12 mouse cellular contexts compared by ENCODE assay signal in the genomic region with DNA sequence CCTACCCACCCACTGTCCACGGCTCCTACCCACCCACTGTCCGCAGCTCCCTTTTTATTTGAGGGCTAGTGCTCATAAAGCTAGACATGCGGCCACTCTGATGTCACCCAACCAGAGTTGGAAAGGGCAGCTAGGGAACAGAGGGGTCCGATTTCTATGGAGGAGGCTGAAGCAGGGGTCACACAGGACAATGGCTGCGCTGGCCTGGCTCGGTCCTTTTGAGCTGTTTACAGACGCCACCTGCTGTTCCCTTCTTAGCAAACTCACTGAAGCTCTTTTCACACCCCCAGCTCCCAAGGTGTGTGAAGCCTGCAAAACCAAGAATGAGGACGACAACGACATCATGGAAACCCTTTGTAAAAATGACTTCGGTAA. TPM values are rescaled to one million over a fixed set of nuclear protein-coding genes. Genes with fewer than 3 reads are reported as not detected.
DNase-seq lines count a peak whose midpoint lies in the region; ATAC-seq lines count a peak whose summit lies in the region.
"Had no signal": no experiment of that assay in that cellular context is flagged by ENCODE, and none has a peak within 500 bp of the region (broad histone marks: within the 10 kb centered on the region; RNA-seq: fewer than 3 reads in every experiment).

No protein-coding gene starts in this region.

- no peaks in the 10 kb centered on the region for H3K9me3 ChIP-seq in kidney, embryonic 15.5 days (replicated peaks)
- no peaks in the 10 kb centered on the region for H3K9me3 ChIP-seq in embryonic facial prominence, embryonic 13.5 days
- H3K9me3 ChIP-seq in intestine, embryonic 14.5 days (ENCODE audit: control insufficient read depth, low read length) = no peaks in the 10 kb centered on the region
- H3K9me3 ChIP-seq in neural tube, embryonic 12.5 days = no peaks in the 10 kb centered on the region
- H3K9me3 ChIP-seq: lung, embryonic 15.5 days had no signal

- H3K4me3 ChIP-seq in kidney, embryonic 15.5 days (replicated peaks) = peak overlapping the region; percentile 59
- H3K4me3 ChIP-seq in embryonic facial prominence, embryonic 13.5 days = peak overlapping the region; percentile 67
- peak overlapping the region; percentile 21; the same call in 1 of the 2 replicates for H3K4me3 ChIP-seq in intestine, embryonic 14.5 days (ENCODE audit: low read depth, low read length)
- H3K4me3 ChIP-seq in neural tube, embryonic 12.5 days = peak overlapping the region; percentile 17; the same call in 1 of the 2 replicates
- H3K4me3 ChIP-seq: lung, embryonic 15.5 days had no signal

- H3K27ac ChIP-seq in kidney, embryonic 15.5 days = no peak overlapping the region
- H3K27ac ChIP-seq in embryonic facial prominence, embryonic 13.5 days = no peak overlapping the region
- H3K27ac ChIP-seq in intestine, embryonic 14.5 days (ENCODE audit: low read depth) = no peak overlapping the region
- H3K27ac ChIP-seq in neural tube, embryonic 12.5 days = no peak overlapping the region
- H3K27ac ChIP-seq: lung, embryonic 15.5 days had no signal

- 16% methylated on average over 10 of the region's 10 CpGs for WGBS in kidney, embryonic 15.5 days
- WGBS in embryonic facial prominence, embryonic 13.5 days = 33% methylated on average over 10 of the region's 10 CpGs
- 38% methylated on average over 10 of the region's 10 CpGs for WGBS in intestine, embryonic 14.5 days
- WGBS in neural tube, embryonic 12.5 days = 7% methylated on average over 10 of the region's 10 CpGs

- peaks cover 34% of the 10 kb centered on the region for H3K36me3 ChIP-seq in kidney, embryonic 15.5 days
- H3K36me3 ChIP-seq in embryonic facial prominence, embryonic 13.5 days = peaks cover 44% of the 10 kb centered on the region
- peaks cover 15% of the 10 kb centered on the region; the same call in 1 of the 2 replicates for H3K36me3 ChIP-seq in intestine, embryonic 14.5 days (ENCODE audit: control insufficient read depth, insufficient read depth, low read length)
- peaks cover 23% of the 10 kb centered on the region for H3K36me3 ChIP-seq in neural tube, embryonic 12.5 days
- H3K36me3 ChIP-seq: G1E; lung, embryonic 15.5 days had no signal

- peak overlapping the region; percentile 97 for H3K4me2 ChIP-seq in kidney, embryonic 15.5 days
- H3K4me2 ChIP-seq in embryonic facial prominence, embryonic 13.5 days = peak overlapping the region; percentile 81
- H3K4me2 ChIP-seq in intestine, embryonic 14.5 days (ENCODE audit: low read length) = peak overlapping the region; percentile 93
- H3K4me2 ChIP-seq in neural tube, embryonic 12.5 days (replicated peaks) = peak overlapping the region; percentile 85

- H3K27me3 ChIP-seq in kidney, embryonic 15.5 days = peaks cover 16% of the 10 kb centered on the region; the same call in 1 of the 2 replicates
- H3K27me3 ChIP-seq in embryonic facial prominence, embryonic 13.5 days = no peaks in the 10 kb centered on the region
- H3K27me3 ChIP-seq in intestine, embryonic 14.5 days (replicated peaks; ENCODE audit: control insufficient read depth, insufficient read depth, low read length) = peaks cover 17% of the 10 kb centered on the region
- 0 out of 2 replicates have a peak, but pooled peaks cover 2% of the 10 kb centered on the region for H3K27me3 ChIP-seq in neural tube, embryonic 12.5 days (replicated peaks)

- peak overlapping the region; percentile 33 for H3K9ac ChIP-seq in kidney, embryonic 15.5 days
- peak overlapping the region; percentile 58 for H3K9ac ChIP-seq in embryonic facial prominence, embryonic 13.5 days
- 0 out of 2 replicates have a peak overlapping the region, but pooled peaks have one; percentile 7 for H3K9ac ChIP-seq in intestine, embryonic 14.5 days (ENCODE audit: low read length)
- peak overlapping the region; percentile 4; the same call in 1 of the 2 replicates for H3K9ac ChIP-seq in neural tube, embryonic 12.5 days
- H3K9ac ChIP-seq: lung, embryonic 15.5 days had no signal

- no peak; the same call in 1 of the 2 replicates for ATAC-seq in kidney, embryonic 15.5 days (replicated peaks; ENCODE audit: low FRiP score)
- ATAC-seq in embryonic facial prominence, embryonic 13.5 days (ENCODE audit: insufficient number of reproducible peaks, insufficient read depth, low FRiP score, low TSS enrichment, low read depth) = no peak
- ATAC-seq in intestine, embryonic 14.5 days (replicated peaks; ENCODE audit: low FRiP score, low TSS enrichment, low read depth) = no peak
- no peak for ATAC-seq in neural tube, embryonic 12.5 days (ENCODE audit: low FRiP score, low read depth)

- H3K4me1 ChIP-seq in kidney, embryonic 15.5 days = peaks cover 40% of the 10 kb centered on the region
- peaks cover 69% of the 10 kb centered on the region for H3K4me1 ChIP-seq in embryonic facial prominence, embryonic 13.5 days
- peaks cover 17% of the 10 kb centered on the region; the same call in 1 of the 2 replicates for H3K4me1 ChIP-seq in intestine, embryonic 14.5 days (replicated peaks; ENCODE audit: control insufficient read depth, insufficient read depth, low read length)
- peaks cover 32% of the 10 kb centered on the region for H3K4me1 ChIP-seq in neural tube, embryonic 12.5 days

- DNase-seq in kidney, adult 18-20 months = no peak
- DNase-seq in intestine, embryonic 14.5 days (ENCODE audit: low spot score) = no peak
- no peak for DNase-seq in cerebellum, postnatal 25 days
- DNase-seq in left cerebral cortex, adult 18-20 months (ENCODE audit: low spot score in 2 of 2) = no peak
- DNase-seq in gastrocnemius, adult 8-10 months (ENCODE audit: low spot score in 2 of 2) = no peak
- DNase-seq: right cerebral cortex, postnatal 14 days had no signal

RNA-seq across cellular contexts. Expression of a gene that starts 2.9 kb away (rescaled TPM):
- polyA plus RNA-seq in kidney, embryonic 15.5 days (2015; fragmentation: Nextera tagmentation; extraction: Ambion mirVana) = 175 and 225 TPM in 2 replicates
- 326 and 399 TPM in 2 replicates for polyA plus RNA-seq in embryonic facial prominence, embryonic 13.5 days (2015; fragmentation: Nextera tagmentation; extraction: Ambion mirVana)
- polyA plus RNA-seq in intestine, embryonic 14.5 days (2014; fragmentation: Nextera tagmentation; extraction: Ambion mirVana) = 102 and 108 TPM in 2 replicates
- polyA plus RNA-seq in neural tube, embryonic 12.5 days (2016; fragmentation: Nextera tagmentation; extraction: Ambion mirVana) = 116 and 133 TPM in 2 replicates
- 1 to 10 TPM; 1.5 to 2.4 TPM for total RNA-seq in left cerebral cortex, adult 18-20 months (2021)
- 1 to 10 TPM in 3 of 4 experiments, under 1 TPM in 1; 0.27 to 2.2 (median 1.4) TPM for total RNA-seq in gastrocnemius, adult 8-10 months (2022)
- total RNA-seq: hematopoietic stem cell, adult 5-6 weeks had no signal
- polyA plus RNA-seq: G1E had no signal

Comparison
In these comparisons a context has a peak if more than half of its experiments do, and no peak if none do; other contexts are left out.
1. H3K4me3 ChIP-seq: peak in every context shown above with its lines; median percentile 67 in embryonic facial prominence, embryonic 13.5 days; 59 in kidney, embryonic 15.5 days; 21 in intestine, embryonic 14.5 days; 17 in neural tube, embryonic 12.5 days.
2. H3K9ac ChIP-seq: peak in every context shown above with its lines; median percentile 58 in embryonic facial prominence, embryonic 13.5 days; 33 in kidney, embryonic 15.5 days; 7 in intestine, embryonic 14.5 days; 4 in neural tube, embryonic 12.5 days.